Mouse (Mus musculus) C2C12 (cell line): ENCODE results near the gene Pdia2. TPM values are rescaled to one million over a fixed set of nuclear protein-coding genes. Genes with fewer than 3 reads are reported as not detected.
"Not testable (repeated sequence)": the region's sequence is repeated elsewhere in the genome, so short reads cannot be mapped to it uniquely, and the experiment has no call there.

Experiments
- H3K27me3 ChIP-seq: one replicate; pipeline ENCODE4 v1.6.1; 2011; ENCODE audit not compliant: control insufficient read depth, insufficient read depth, insufficient read length
- H3K36me3 ChIP-seq: one replicate; pipeline ENCODE4 v1.6.1; 2011; ENCODE audit not compliant: control insufficient read depth, insufficient read depth
- H3K4me3 ChIP-seq: one replicate; pipeline ENCODE4 v1.5.1; 2011; ENCODE audit warnings: mild to moderate bottlenecking, control low read depth; ENCODE audit not compliant: poor library complexity, insufficient read depth, severe bottlenecking
- H3K79me2 ChIP-seq: one replicate; pipeline ENCODE4 v1.6.1; 2011; ENCODE audit not compliant: control insufficient read depth, insufficient read depth
- H3K79me3 ChIP-seq: one replicate; pipeline ENCODE4 v1.6.1; 2011; ENCODE audit warnings: low read depth, control low read depth
- H3ac ChIP-seq: one replicate; pipeline ENCODE3; 2011; ENCODE audit warnings: low read depth; ENCODE audit not compliant: control insufficient read depth, insufficient read length
- CEBPB ChIP-seq: IDR thresholded peaks from one replicate; pipeline ENCODE4 v1.6.1; 2011; ENCODE audit warnings: low read depth, mild to moderate bottlenecking, control low read depth, moderate library complexity
- CTCF ChIP-seq: IDR thresholded peaks from one replicate; pipeline ENCODE4 v1.5.1; 2011; ENCODE audit not compliant: control insufficient read depth, insufficient read depth, insufficient read length
- FOSL1 ChIP-seq: IDR thresholded peaks from one replicate; pipeline ENCODE4 v1.8.0; 2011; ENCODE audit warnings: mild to moderate bottlenecking, low read length; ENCODE audit not compliant: poor library complexity, insufficient read depth, severe bottlenecking
- MAX ChIP-seq: IDR thresholded peaks from one replicate; pipeline ENCODE4 v1.6.1; 2011; ENCODE audit warnings: mild to moderate bottlenecking, control low read depth
- MYOD1 ChIP-seq: IDR thresholded peaks from one replicate; pipeline ENCODE4 v1.6.1; 2011; ENCODE audit warnings: low read depth; ENCODE audit not compliant: control insufficient read depth, insufficient read length
- MYOG ChIP-seq: IDR thresholded peaks from one replicate; pipeline ENCODE4 v1.6.1; 2011; ENCODE audit not compliant: control insufficient read depth, insufficient read length; ENCODE audit errors: extremely low read depth
- USF1 ChIP-seq: IDR thresholded peaks from one replicate; pipeline ENCODE4 v1.6.1; 2011; ENCODE audit warnings: low read depth, mild to moderate bottlenecking, control low read depth, moderate library complexity
- polyA plus RNA-seq: library from polyadenylated mRNA; unstranded; fragments of >200 nt; fragmentation: generic; extraction: Trizol; gene quantifications from one replicate; pipeline ENCODE4 v1.2.1, GENCODE M21; 2012; ENCODE audit warnings: missing spikeins

Gene Pdia2
- polyA plus RNA-seq, 1 experiment: 0.05 TPM

- Histone ChIP-seq H3K27me3 (no peaks in the 10 kb centered on the region), H3K79me3 (no peaks in the 10 kb centered on the region), H3ac (no peak overlapping the region), H3K36me3 (no peaks in the 10 kb centered on the region), H3K4me3 (no peak overlapping the region), H3K79me2 (no peaks in the 10 kb centered on the region)
- no peak for TF ChIP-seq MYOG
- TF ChIP-seq USF1: no peak
- TF ChIP-seq CTCF: no peak
- no peak for TF ChIP-seq FOSL1
- TF ChIP-seq MAX: no peak
- TF ChIP-seq MYOD1: no peak
Observed at GRCm38 (mm10) chr17:26204766-26205165, 5.9 kb upstream of the Pdia2 start.

- H3K27me3 ChIP-seq: no peaks in the 10 kb centered on the region
- H3K79me3 ChIP-seq: no peaks in the 10 kb centered on the region
- H3K4me3 ChIP-seq: peak overlapping the region; percentile 18
- H3K36me3 ChIP-seq: no peaks in the 10 kb centered on the region
- no peaks in the 10 kb centered on the region for H3K79me2 ChIP-seq
- no peak for TF ChIP-seq FOSL1
- TF ChIP-seq CTCF: no peak
- peak overlapping the region; percentile 54 for H3ac ChIP-seq
Observed at GRCm38 (mm10) chr17:26203321-26203811, 4.5 kb upstream of the Pdia2 start.

- H3K27me3 ChIP-seq: no peaks in the 10 kb centered on the region
- H3K36me3 ChIP-seq: no peaks in the 10 kb centered on the region
- peak within 1 kb of the TSS; percentile 18 for H3K4me3 ChIP-seq
- H3K79me3 ChIP-seq: no peaks in the 10 kb centered on the region
- peak within 1 kb of the TSS; percentile 54 for H3ac ChIP-seq
- no peaks in the 10 kb centered on the region for H3K79me2 ChIP-seq
- TF ChIP-seq USF1: no peak
Observed at GRCm38 (mm10) chr17:26202737-26203136, 3.9 kb upstream of the Pdia2 start, which contains the start of gene Rgs11. Gene Rgs11 (plus strand): TSS chr17:26202951.

GRCm38 (mm10) chr17:26201998-26202397 lies 3.1 kb upstream of the Pdia2 start:
- TF ChIP-seq MAX (no peak), MYOG (no peak), CTCF (no peak), FOSL1 (no peak), MYOD1 (no peak), USF1 (no peak), CEBPB (no peak)
- Histone ChIP-seq H3K36me3 (no peaks in the 10 kb centered on the region), H3K79me2 (no peaks in the 10 kb centered on the region), H3K4me3 (no peak overlapping the region), H3K27me3 (no peaks in the 10 kb centered on the region), H3K79me3 (no peaks in the 10 kb centered on the region), H3ac (no peak overlapping the region)

- Histone ChIP-seq H3ac (peak overlapping the region; percentile 61), H3K27me3 (no peaks in the 10 kb centered on the region), H3K79me3 (no peaks in the 10 kb centered on the region), H3K36me3 (peaks cover under 1% of the 10 kb centered on the region), H3K4me3 (no peak overlapping the region), H3K79me2 (no peaks in the 10 kb centered on the region)
- TF ChIP-seq CEBPB: no peak
- TF ChIP-seq USF1: no peak
- TF ChIP-seq FOSL1: no peak
- TF ChIP-seq MAX: peak; percentile 65
- no peak for TF ChIP-seq MYOD1
- TF ChIP-seq CTCF: no peak
- TF ChIP-seq MYOG: no peak
Observed at GRCm38 (mm10) chr17:26200831-26201705, 2.2 kb upstream of the Pdia2 start.

DNA sequence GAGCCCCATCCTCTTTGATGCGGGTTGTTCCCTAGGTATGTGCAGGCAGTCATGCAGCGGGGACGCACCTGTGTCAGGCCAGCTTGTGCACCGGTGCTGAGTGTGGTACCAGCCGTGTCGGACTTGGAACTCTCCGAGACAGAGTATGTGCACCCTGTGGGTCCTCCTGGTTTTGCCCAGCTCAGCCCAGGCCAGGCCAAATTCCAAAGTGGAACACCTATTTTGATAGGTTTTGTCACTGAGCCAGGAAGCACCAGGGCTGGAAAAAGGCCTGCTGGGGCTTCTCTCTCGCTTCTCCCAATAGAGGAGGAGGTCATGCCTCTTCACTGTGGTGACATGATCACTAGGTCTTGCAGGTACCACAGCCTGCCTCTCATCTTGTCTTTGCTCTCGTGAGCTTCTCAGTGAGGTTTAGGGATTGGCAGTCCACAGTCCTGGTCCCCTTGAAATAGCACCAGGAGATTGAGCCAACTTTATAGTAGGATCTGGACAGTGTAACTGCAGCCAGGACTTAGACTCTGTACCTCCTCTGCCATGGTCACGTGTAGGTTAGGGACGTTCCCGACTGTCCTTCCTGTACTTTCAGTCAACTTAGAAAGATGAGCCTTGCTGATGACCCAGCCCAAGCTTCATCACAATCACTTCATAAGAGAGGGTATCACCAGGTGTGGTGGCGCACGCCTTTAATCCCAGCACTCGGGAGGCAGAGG lies 6.3 kb downstream of the Pdia2 start:
- Histone ChIP-seq H3ac (no peak overlapping the region), H3K79me2 (no peaks in the 10 kb centered on the region), H3K79me3 (no peaks in the 10 kb centered on the region), H3K4me3 (no peak overlapping the region), H3K27me3 (no peaks in the 10 kb centered on the region), H3K36me3 (peaks cover 62% of the 10 kb centered on the region)
- TF ChIP-seq USF1: no peak
- TF ChIP-seq MAX: no peak
- no peak for TF ChIP-seq FOSL1
- TF ChIP-seq MYOD1: no peak
- no peak for TF ChIP-seq CEBPB
- TF ChIP-seq CTCF: no peak
- no peak for TF ChIP-seq MYOG

GRCm38 (mm10) chr17:26191486-26191885 lies 7.4 kb downstream of the Pdia2 start:
- H3K27me3 ChIP-seq, H3K79me3 ChIP-seq, H3ac ChIP-seq, H3K79me2 ChIP-seq, H3K4me3 ChIP-seq: not testable (repeated sequence)
- peaks cover 63% of the 10 kb centered on the region for H3K36me3 ChIP-seq
